Mouse (Mus musculus): ENCODE results near the gene Pld6. TPM values are rescaled to one million over a fixed set of nuclear protein-coding genes. Genes with fewer than 3 reads are reported as not detected.

The Pld6 gene
- polyA plus RNA-seq, 1 experiment from 2014 or later, result 0.60 TPM

DNA sequence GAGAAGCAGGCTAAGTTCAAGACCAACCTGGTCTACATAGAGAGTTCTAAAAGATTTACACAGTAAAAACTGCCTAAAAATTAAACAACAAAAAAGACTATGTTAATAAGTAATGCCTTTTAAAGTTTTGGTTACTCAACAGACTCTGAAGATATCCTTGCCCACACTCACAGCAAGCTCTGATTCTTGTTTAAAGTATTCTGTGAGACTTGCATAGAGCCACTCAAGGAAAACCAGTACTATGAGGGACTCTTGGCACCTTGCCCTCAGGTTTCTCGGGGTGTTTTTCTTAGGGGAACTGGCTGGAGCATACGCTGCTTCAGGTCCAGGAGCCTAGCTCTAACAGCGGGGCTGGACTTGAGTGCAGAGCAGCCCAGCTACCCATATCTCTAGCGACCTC, 8.0 kb downstream of the Pld6 start:
- Histone ChIP-seq H3K4me2 (ENCODE audit: low read depth) (no peak overlapping the region), H3K9ac (ENCODE audit: low read length) (no peak overlapping the region), H3K27me3 (ENCODE audit: control insufficient read depth, insufficient read depth, low read length) (no peaks in the 10 kb centered on the region), H3K4me3 (ENCODE audit: low read depth, low read length) (no peak overlapping the region), H3K36me3 (ENCODE audit: control insufficient read depth, insufficient read depth, low read length) (peaks cover 10% of the 10 kb centered on the region), H3K4me1 (ENCODE audit: control insufficient read depth, insufficient read depth, low read length) (no peaks in the 10 kb centered on the region), H3K9me3 (ENCODE audit: control insufficient read depth, low read length) (no peaks in the 10 kb centered on the region), H3K27ac (ENCODE audit: low read depth, low read length) (no peak overlapping the region)
- 93% methylated on average over 4 of the region's 4 CpGs for WGBS
- ATAC-seq (ENCODE audit: insufficient read depth, low FRiP score, low TSS enrichment) (no peak), DNase-seq (ENCODE audit: low spot score) (no peak)

DNA sequence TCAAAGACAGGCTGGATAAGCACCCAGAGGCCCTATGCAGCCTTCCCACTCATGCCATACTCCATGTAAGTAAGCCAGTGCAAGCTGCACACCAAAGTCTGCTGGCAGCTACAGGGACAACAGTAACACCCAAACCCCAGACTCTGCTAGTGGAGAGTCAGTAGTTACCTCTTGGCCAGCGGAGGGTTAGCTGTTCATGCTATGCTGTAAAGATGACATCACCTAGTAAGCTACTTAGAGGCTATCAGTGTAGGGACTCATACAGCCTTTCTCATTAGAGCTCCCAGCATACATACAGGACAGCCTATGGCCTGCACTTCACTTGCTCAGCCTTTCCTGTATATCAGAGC, 8.6 kb downstream of the Pld6 start:
- WGBS, result 72% methylated on average over 1 of the region's 1 CpGs
- no peak for ATAC-seq (ENCODE audit: insufficient read depth, low FRiP score, low TSS enrichment)

DNA sequence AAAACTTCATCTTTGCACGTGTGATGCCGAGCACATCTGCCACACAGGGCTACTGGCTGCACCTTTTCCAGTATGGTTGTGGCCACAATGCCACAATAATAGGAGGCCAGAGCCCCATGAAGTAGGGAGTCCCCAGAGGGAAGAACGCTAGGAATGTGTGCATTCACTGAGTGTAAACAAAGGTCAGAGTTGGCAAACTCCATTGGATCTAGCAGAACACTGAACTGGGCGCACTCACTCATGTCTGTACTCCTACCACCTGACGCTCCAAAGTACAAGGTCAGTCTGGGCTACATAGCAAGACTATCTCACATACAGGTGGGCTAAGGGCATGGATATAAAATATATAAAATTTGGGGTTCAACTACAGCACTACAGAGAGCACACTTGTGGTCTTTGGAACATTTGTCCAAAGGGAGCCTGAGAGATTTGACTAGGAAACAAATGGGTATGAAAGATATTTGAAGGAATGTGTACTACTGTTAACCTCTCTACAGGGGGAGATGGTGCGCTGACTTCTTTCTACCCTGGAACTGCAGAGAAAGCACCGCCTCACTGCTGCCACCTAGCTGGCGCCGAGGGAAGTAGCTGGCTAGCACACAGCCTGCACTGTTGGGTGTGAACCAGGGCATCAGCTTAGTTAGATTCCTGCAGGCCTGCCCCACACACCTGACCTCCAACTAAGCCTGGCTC, 9.1 kb downstream of the Pld6 start:
- Histone ChIP-seq H3K27ac (ENCODE audit: low read depth, low read length) (no peak overlapping the region), H3K36me3 (ENCODE audit: control insufficient read depth, insufficient read depth, low read length) (peaks cover 10% of the 10 kb centered on the region), H3K27me3 (ENCODE audit: control insufficient read depth, insufficient read depth, low read length) (no peaks in the 10 kb centered on the region), H3K9ac (ENCODE audit: low read length) (no peak overlapping the region), H3K4me1 (ENCODE audit: control insufficient read depth, insufficient read depth, low read length) (no peaks in the 10 kb centered on the region), H3K9me3 (ENCODE audit: control insufficient read depth, low read length) (no peaks in the 10 kb centered on the region), H3K4me2 (ENCODE audit: low read depth) (no peak overlapping the region), H3K4me3 (ENCODE audit: low read depth, low read length) (no peak overlapping the region)
- 54% methylated on average over 9 of the region's 9 CpGs for WGBS
- ATAC-seq (ENCODE audit: insufficient read depth, low FRiP score, low TSS enrichment) (no peak), DNase-seq (ENCODE audit: low spot score) (peak; percentile 63)

More for the DNA sequence above, 8.6 kb downstream of the Pld6 start:
- no peaks in the 10 kb centered on the region for H3K9me3 ChIP-seq (ENCODE audit: control insufficient read depth, low read length)
- no peak overlapping the region for H3K4me3 ChIP-seq (ENCODE audit: low read depth, low read length)
- no peak for DNase-seq (ENCODE audit: low spot score)
- no peak overlapping the region for H3K27ac ChIP-seq (ENCODE audit: low read depth, low read length)
- peaks cover 10% of the 10 kb centered on the region for H3K36me3 ChIP-seq (ENCODE audit: control insufficient read depth, insufficient read depth, low read length)
- no peak overlapping the region for H3K4me2 ChIP-seq (ENCODE audit: low read depth)
- no peak overlapping the region for H3K9ac ChIP-seq (ENCODE audit: low read length)
- H3K27me3 ChIP-seq (ENCODE audit: control insufficient read depth, insufficient read depth, low read length), result no peaks in the 10 kb centered on the region
- H3K4me1 ChIP-seq (ENCODE audit: control insufficient read depth, insufficient read depth, low read length), result no peaks in the 10 kb centered on the region

DNA sequence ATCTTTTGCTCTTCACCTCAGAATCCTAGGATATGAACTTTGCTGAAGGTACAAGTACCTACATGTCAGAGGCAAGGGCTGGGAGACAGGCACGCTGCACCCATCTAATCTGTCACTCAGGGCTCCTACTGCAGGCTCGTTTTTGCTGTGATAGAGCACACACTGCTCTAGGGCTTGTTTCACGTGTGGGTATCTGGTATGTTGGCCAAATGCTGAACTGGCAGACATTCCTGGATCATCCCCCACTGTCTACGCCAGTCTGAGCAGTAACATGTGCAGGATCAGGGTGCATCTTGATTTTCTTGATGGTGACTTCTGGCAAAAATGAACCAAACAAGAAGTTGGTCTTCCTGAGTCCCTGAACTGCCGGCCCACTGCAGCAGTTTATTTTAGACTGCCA, 10.2 kb downstream of the Pld6 start:
- no peak overlapping the region for H3K9ac ChIP-seq (ENCODE audit: low read length)
- WGBS, result 90% methylated on average over 5 of the region's 5 CpGs
- no peak for ATAC-seq (ENCODE audit: insufficient read depth, low FRiP score, low TSS enrichment)
- DNase-seq (ENCODE audit: low spot score), result no peak
- H3K4me2 ChIP-seq (ENCODE audit: low read depth), result no peak overlapping the region
- H3K27me3 ChIP-seq (ENCODE audit: control insufficient read depth, insufficient read depth, low read length), result no peaks in the 10 kb centered on the region
- H3K36me3 ChIP-seq (ENCODE audit: control insufficient read depth, insufficient read depth, low read length), result peaks cover 10% of the 10 kb centered on the region
- H3K27ac ChIP-seq (ENCODE audit: low read depth, low read length), result no peak overlapping the region
- no peak overlapping the region for H3K4me3 ChIP-seq (ENCODE audit: low read depth, low read length)
- no peaks in the 10 kb centered on the region for H3K9me3 ChIP-seq (ENCODE audit: control insufficient read depth, low read length)
- no peaks in the 10 kb centered on the region for H3K4me1 ChIP-seq (ENCODE audit: control insufficient read depth, insufficient read depth, low read length)

DNA sequence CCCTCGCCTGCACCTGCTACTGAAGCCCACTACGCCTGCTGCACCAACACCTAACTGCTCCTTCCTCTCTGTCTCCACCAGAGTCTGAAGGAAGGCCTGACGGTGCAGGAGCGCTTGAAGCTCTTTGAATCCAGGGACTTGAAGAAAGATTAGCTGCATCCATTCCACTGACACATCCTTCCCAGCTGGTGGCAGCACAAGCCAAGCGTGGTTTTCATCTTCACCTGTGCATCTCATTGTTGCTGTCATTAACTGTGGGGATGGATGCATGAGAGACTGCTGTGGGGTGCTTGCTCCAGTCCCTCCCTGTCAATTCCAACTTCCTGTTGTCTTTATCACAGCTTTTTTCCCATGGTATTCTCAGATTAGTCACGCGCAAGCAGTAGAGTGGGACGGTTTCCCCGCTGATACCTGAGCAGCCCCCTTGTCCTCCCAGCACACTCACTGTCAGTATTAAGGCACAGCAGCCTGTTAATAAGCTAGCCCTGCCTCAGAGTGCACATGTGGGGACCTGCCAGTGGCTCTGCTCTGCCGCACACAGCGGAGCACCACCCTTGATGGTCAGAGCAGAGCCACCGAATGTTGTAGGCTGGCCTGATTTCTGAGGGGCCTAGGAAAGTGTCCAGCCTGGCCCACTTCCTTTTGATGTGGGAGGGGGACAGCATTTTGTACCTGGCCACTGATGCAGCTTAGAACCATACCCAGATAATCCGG, 11.9 kb downstream of the Pld6 start:
- H3K36me3 ChIP-seq (ENCODE audit: control insufficient read depth, insufficient read depth, low read length), result peaks cover 14% of the 10 kb centered on the region
- ATAC-seq (ENCODE audit: insufficient read depth, low FRiP score, low TSS enrichment), result no peak
- no peak overlapping the region for H3K4me3 ChIP-seq (ENCODE audit: low read depth, low read length)
- no peak overlapping the region for H3K27ac ChIP-seq (ENCODE audit: low read depth, low read length)
- DNase-seq (ENCODE audit: low spot score), result no peak
- H3K4me1 ChIP-seq (ENCODE audit: control insufficient read depth, insufficient read depth, low read length), result no peaks in the 10 kb centered on the region
- H3K9ac ChIP-seq (ENCODE audit: low read length), result no peak overlapping the region
- H3K27me3 ChIP-seq (ENCODE audit: control insufficient read depth, insufficient read depth, low read length), result no peaks in the 10 kb centered on the region
- WGBS, result 93% methylated on average over 13 of the region's 13 CpGs
- H3K4me2 ChIP-seq (ENCODE audit: low read depth), result no peak overlapping the region
- H3K9me3 ChIP-seq (ENCODE audit: control insufficient read depth, low read length), result no peaks in the 10 kb centered on the region

DNA sequence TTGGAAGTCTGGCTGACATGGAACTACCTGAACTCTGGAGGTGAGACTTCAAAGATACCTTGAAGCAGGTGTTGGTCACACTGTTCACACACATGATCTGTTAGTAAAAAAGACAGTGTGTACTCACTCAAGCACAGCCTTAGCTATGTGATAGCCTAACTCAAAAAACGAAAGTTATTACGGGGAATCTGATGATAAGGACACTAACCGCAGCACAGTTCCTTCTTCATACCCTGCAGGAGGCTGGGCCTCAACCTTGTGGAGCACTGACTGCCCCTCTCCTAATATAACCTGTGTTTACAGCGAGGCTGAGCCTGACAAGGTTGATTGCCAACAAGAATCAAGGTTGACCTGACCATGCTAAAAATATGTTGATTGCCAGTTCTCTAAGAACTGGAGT, 12.9 kb downstream of the Pld6 start:
- no peak overlapping the region for H3K4me2 ChIP-seq (ENCODE audit: low read depth)
- WGBS, result 95% methylated on average over 4 of the region's 4 CpGs
- no peak overlapping the region for H3K27ac ChIP-seq (ENCODE audit: low read depth, low read length)
- H3K4me1 ChIP-seq (ENCODE audit: control insufficient read depth, insufficient read depth, low read length), result no peaks in the 10 kb centered on the region
- no peaks in the 10 kb centered on the region for H3K27me3 ChIP-seq (ENCODE audit: control insufficient read depth, insufficient read depth, low read length)
- peaks cover 19% of the 10 kb centered on the region for H3K36me3 ChIP-seq (ENCODE audit: control insufficient read depth, insufficient read depth, low read length)
- ATAC-seq (ENCODE audit: insufficient read depth, low FRiP score, low TSS enrichment) (no peak), DNase-seq (ENCODE audit: low spot score) (no peak)
- no peak overlapping the region for H3K9ac ChIP-seq (ENCODE audit: low read length)
- H3K9me3 ChIP-seq (ENCODE audit: control insufficient read depth, low read length), result no peaks in the 10 kb centered on the region
- no peak overlapping the region for H3K4me3 ChIP-seq (ENCODE audit: low read depth, low read length)

DNA sequence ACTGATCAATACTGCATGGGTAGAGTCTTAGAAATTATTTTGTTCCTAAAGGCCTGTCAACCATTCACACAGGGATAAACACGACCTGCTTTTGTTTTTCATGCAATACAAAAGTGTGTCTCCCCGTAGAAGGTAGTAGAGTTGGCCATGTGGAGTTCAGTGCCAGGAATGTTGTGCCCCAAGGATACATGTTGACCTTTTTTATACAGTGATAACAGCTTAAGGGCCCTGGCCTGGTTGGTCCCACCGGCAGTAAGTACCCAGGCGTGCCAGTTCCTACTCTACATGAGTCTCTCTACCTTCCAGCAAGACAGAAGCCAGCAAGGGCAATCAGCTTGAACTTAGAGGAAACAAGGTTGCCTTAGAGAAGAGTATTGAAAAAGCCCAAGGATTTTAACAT, 14.5 kb downstream of the Pld6 start:
- DNase-seq (ENCODE audit: low spot score), result no peak
- H3K9me3 ChIP-seq (ENCODE audit: control insufficient read depth, low read length), result no peaks in the 10 kb centered on the region
- H3K9ac ChIP-seq (ENCODE audit: low read length), result no peak overlapping the region
- 91% methylated on average over 4 of the region's 4 CpGs for WGBS
- no peak overlapping the region for H3K4me2 ChIP-seq (ENCODE audit: low read depth)
- peaks cover 22% of the 10 kb centered on the region for H3K36me3 ChIP-seq (ENCODE audit: control insufficient read depth, insufficient read depth, low read length)
- H3K4me3 ChIP-seq (ENCODE audit: low read depth, low read length), result no peak overlapping the region
- H3K4me1 ChIP-seq (ENCODE audit: control insufficient read depth, insufficient read depth, low read length), result no peaks in the 10 kb centered on the region
- no peaks in the 10 kb centered on the region for H3K27me3 ChIP-seq (ENCODE audit: control insufficient read depth, insufficient read depth, low read length)
- H3K27ac ChIP-seq (ENCODE audit: low read depth, low read length), result no peak overlapping the region
- ATAC-seq (ENCODE audit: insufficient read depth, low FRiP score, low TSS enrichment), result no peak

DNA sequence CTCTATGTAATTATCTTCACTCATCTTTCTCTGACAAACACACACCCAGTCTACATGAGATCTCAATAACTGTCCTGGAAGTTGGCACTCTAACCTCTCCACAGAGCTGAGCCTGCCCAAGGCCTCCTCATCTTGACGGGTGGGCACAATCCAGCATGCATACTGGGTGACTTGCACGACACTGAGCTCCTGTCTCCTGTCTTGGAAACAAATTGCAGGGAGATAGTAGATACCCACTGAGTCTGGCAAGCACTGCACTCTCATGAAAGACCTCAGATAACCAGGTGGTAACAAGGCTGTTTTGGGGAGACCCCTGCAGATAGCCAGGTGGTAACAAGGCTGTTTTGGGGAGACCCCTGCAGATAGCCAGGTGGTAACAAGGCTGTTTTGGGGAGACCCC, 15.2 kb downstream of the Pld6 start:
- H3K4me3 ChIP-seq (ENCODE audit: low read depth, low read length), result no peak overlapping the region
- no peaks in the 10 kb centered on the region for H3K9me3 ChIP-seq (ENCODE audit: control insufficient read depth, low read length)
- H3K36me3 ChIP-seq (ENCODE audit: control insufficient read depth, insufficient read depth, low read length), result peaks cover 23% of the 10 kb centered on the region
- no peak overlapping the region for H3K4me2 ChIP-seq (ENCODE audit: low read depth)
- H3K27me3 ChIP-seq (ENCODE audit: control insufficient read depth, insufficient read depth, low read length), result no peaks in the 10 kb centered on the region
- no peak overlapping the region for H3K27ac ChIP-seq (ENCODE audit: low read depth, low read length)
- no peak overlapping the region for H3K9ac ChIP-seq (ENCODE audit: low read length)
- 92% methylated on average over 2 of the region's 2 CpGs for WGBS
- H3K4me1 ChIP-seq (ENCODE audit: control insufficient read depth, insufficient read depth, low read length), result no peaks in the 10 kb centered on the region
- ATAC-seq (ENCODE audit: insufficient read depth, low FRiP score, low TSS enrichment) (no peak), DNase-seq (ENCODE audit: low spot score) (no peak)

DNA sequence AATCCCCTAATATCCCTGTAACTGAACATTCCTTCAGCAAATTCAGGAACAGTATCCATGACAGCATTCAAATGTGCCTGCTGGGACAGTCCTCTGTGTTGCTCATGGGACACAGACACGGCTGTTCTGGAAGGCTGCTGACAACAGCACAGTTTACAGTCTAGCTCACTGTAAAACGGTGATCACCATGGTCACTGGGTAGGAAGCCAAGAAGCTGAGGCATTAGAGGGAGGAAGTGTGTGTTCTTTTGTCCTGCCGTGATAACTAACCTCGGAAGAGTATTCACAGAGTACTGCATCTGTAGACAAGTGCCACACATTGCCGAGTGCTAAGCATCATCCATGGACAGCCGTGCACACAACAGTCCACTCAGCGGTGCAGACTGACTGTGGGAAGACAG, 16.7 kb downstream of the Pld6 start:
- no peaks in the 10 kb centered on the region for H3K27me3 ChIP-seq (ENCODE audit: control insufficient read depth, insufficient read depth, low read length)
- 88% methylated on average over 7 of the region's 7 CpGs for WGBS

More for the DNA sequence above, 16.7 kb downstream of the Pld6 start:
- no peak overlapping the region for H3K27ac ChIP-seq (ENCODE audit: low read depth, low read length)
- H3K36me3 ChIP-seq (ENCODE audit: control insufficient read depth, insufficient read depth, low read length), result peaks cover 21% of the 10 kb centered on the region
- DNase-seq (ENCODE audit: low spot score) (no peak), ATAC-seq (ENCODE audit: insufficient read depth, low FRiP score, low TSS enrichment) (no peak)
- no peak overlapping the region for H3K4me3 ChIP-seq (ENCODE audit: low read depth, low read length)
- no peaks in the 10 kb centered on the region for H3K4me1 ChIP-seq (ENCODE audit: control insufficient read depth, insufficient read depth, low read length)
- H3K9me3 ChIP-seq (ENCODE audit: control insufficient read depth, low read length), result no peaks in the 10 kb centered on the region
- no peak overlapping the region for H3K4me2 ChIP-seq (ENCODE audit: low read depth)
- H3K9ac ChIP-seq (ENCODE audit: low read length), result no peak overlapping the region
